Mouse (Mus musculus): Measurements from ENCODE around the gene Kbtbd3. TPM values are rescaled to one million over a fixed set of nuclear protein-coding genes. Genes with fewer than 3 reads are reported as not detected.

The Kbtbd3 gene
- total and polyA plus RNA-seq, 3 experiments: 1.4 to 2.2 TPM; not detected in 1

DNA sequence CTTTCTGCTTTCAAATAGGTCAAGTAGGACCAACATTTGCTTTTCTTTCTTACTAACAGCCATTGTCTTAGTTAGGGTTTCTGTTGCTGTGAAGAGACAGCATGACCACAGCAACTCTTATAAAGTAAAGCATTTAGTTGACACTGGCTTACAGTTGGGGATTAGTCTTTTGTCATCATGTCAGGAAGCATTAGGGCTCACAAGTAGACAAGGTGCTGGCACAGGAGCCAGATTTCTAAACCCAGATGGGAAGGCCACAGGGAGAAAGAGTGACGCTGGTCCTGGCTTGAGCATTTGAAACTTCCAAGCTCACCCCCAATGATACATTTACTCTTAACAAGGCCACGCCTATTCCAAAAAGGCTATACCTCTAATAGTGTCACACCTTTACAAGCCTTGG lies 6.1 kb downstream of the Kbtbd3 start:
- no peak for TF ChIP-seq E2F4 (IDR thresholded peaks at IDR 0.05; ENCODE audit: borderline replicate concordance, low read depth, low read length)
- no peak for TF ChIP-seq TBP (IDR thresholded peaks at IDR 0.05; ENCODE audit: low read depth, low read length)
- no peak for TF ChIP-seq MXI1 (IDR thresholded peaks at IDR 0.05; ENCODE audit: low read depth, low read length)
- TF ChIP-seq GATA1 (IDR thresholded peaks at IDR 0.05; ENCODE audit: low read depth, low read length): no peak
- no peak for TF ChIP-seq MAZ (IDR thresholded peaks at IDR 0.05; ENCODE audit: low read depth, low read length)
- TF ChIP-seq MYB (IDR thresholded peaks at IDR 0.05; ENCODE audit: low read depth, low read length): no peak

DNA sequence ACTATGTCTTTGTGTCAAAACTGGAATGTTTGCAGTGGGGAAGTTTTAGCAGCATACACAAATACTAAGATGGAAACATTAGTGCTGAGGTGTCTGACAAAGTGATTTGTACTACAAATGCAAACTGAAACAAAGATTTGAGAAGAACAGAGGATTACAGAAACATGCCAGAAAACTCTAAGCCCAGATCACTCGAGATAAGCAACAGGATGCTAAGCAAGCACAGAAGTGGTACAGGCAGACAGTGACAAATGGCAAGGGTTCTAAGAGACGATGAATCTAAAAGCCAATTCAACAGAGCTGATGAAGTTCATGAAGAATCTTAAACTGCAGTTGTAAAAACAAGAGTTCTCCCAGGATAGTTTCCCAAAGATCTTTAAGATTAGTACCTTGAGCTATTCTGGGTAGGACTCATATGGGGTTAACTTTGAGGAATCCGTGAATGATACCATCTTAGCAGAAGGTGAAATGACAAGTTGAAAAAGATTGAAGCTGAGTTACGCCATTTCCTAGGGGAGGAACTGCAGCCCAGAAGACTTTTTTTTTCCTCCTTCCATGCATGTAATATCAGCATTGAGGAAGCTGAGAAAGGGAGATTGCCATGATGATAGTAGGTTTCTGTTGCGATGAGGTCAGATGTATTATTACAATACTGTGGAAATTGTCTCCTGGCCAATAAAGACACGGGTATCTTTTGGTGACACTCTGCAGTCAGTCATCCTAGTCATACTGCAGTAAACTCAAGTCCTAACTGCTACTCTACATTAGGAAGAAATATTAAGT lies 9.5 kb downstream of the Kbtbd3 start:
- peak; percentile 18 for DNase-seq (ENCODE audit: low read depth, low spot score)
- H3K36me3 ChIP-seq (ENCODE audit: control insufficient read depth in 1 of 2, insufficient read depth in 2 of 2, low read length in 2 of 2): no peaks in the 10 kb centered on the region; a peak in 1 of 4 replicates
- no peaks in the 10 kb centered on the region for H3K27me3 ChIP-seq (ENCODE audit: control insufficient read depth in 1 of 2, insufficient read depth in 2 of 2, low read length in 2 of 2)
- H3K4me3 ChIP-seq (ENCODE audit: control insufficient read depth in 1 of 2, insufficient read depth in 1 of 2, low read depth in 2 of 2, low read length in 2 of 2): no peak overlapping the region
- no peak overlapping the region for H3K9ac ChIP-seq (ENCODE audit: control insufficient read depth, low read depth, low read length, poor library complexity, severe bottlenecking)
- H3K4me1 ChIP-seq (ENCODE audit: control insufficient read depth in 1 of 2, insufficient read depth in 2 of 2, low read length in 2 of 2): no peaks in the 10 kb centered on the region
- no peaks in the 10 kb centered on the region for H3K9me3 ChIP-seq (replicated peaks; ENCODE audit: insufficient read depth, low read length)
- no peak overlapping the region for H3K27ac ChIP-seq (ENCODE audit: control insufficient read depth, low read depth, low read length)
- H3K79me2 ChIP-seq (ENCODE audit: control insufficient read depth, insufficient read depth, low read length, poor library complexity): no peaks in the 10 kb centered on the region
- TF ChIP-seq MEF2A (IDR thresholded peaks at IDR 0.05; ENCODE audit: extremely low read depth, insufficient replicate concordance, low read depth, low read length, poor library complexity, severe bottlenecking) (no peak), CTCF (IDR thresholded peaks at IDR 0.05 in 2 of 3, conservative IDR thresholded peaks at IDR 0.05 in 1 of 3; ENCODE audit: control insufficient read depth in 1 of 3, insufficient read depth in 1 of 3, low read depth in 2 of 3, low read length in 3 of 3, poor library complexity in 1 of 3, severe bottlenecking in 1 of 3) (no peak), MXI1 (IDR thresholded peaks at IDR 0.05; ENCODE audit: low read depth, low read length) (no peak), E2F4 (IDR thresholded peaks at IDR 0.05; ENCODE audit: borderline replicate concordance, low read depth, low read length) (no peak), RCOR1 (IDR thresholded peaks at IDR 0.05; ENCODE audit: low read depth, low read length) (no peak), SIN3A (IDR thresholded peaks at IDR 0.05; ENCODE audit: low read length) (no peak), HCFC1 (IDR thresholded peaks at IDR 0.05; ENCODE audit: low read depth, low read length) (no peak), TCF12 (IDR thresholded peaks at IDR 0.05; ENCODE audit: low read depth, low read length) (no peak), ZC3H11A (IDR thresholded peaks at IDR 0.05; ENCODE audit: low read depth, low read length) (no peak), ZMIZ1 (IDR thresholded peaks at IDR 0.05; ENCODE audit: low read depth, low read length) (no peak), MYC (IDR thresholded peaks at IDR 0.05; ENCODE audit: low read depth, low read length) (no peak)

More for the DNA sequence above, 6.1 kb downstream of the Kbtbd3 start:
- peaks cover 0 to 14% of the 10 kb centered on the region in 2 experiments; a peak in 2 of 4 replicates for H3K36me3 ChIP-seq (ENCODE audit: control insufficient read depth in 1 of 2, insufficient read depth in 2 of 2, low read length in 2 of 2)
- no peaks in the 10 kb centered on the region for H3K9me3 ChIP-seq (replicated peaks; ENCODE audit: insufficient read depth, low read length)
- DNase-seq (ENCODE audit: low read depth, low spot score): no peak
- H3K27me3 ChIP-seq (ENCODE audit: control insufficient read depth in 1 of 2, insufficient read depth in 2 of 2, low read length in 2 of 2): no peaks in the 10 kb centered on the region
- H3K27ac ChIP-seq (ENCODE audit: control insufficient read depth, low read depth, low read length): no peak overlapping the region
- peaks cover 3 to 13% of the 10 kb centered on the region in 2 experiments for H3K4me1 ChIP-seq (ENCODE audit: control insufficient read depth in 1 of 2, insufficient read depth in 2 of 2, low read length in 2 of 2)
- H3K79me2 ChIP-seq (ENCODE audit: control insufficient read depth, insufficient read depth, low read length, poor library complexity): no peaks in the 10 kb centered on the region
- H3K9ac ChIP-seq (ENCODE audit: control insufficient read depth, low read depth, low read length, poor library complexity, severe bottlenecking): no peak overlapping the region
- H3K4me3 ChIP-seq (ENCODE audit: control insufficient read depth in 1 of 2, insufficient read depth in 1 of 2, low read depth in 2 of 2, low read length in 2 of 2): no peak overlapping the region
